Mouse (Mus musculus) kidney, postnatal 10 days (tissue): Measurements from ENCODE around the gene Sgca.
A peak's percentile ranks its signal among the peaks of the same experiment; 100 is the strongest.

ENCODE experiments used
- DNase-seq: peaks from one replicate; pipeline ENCODE4 v3.0.0; 2021; ENCODE audit warnings: mixed read lengths

Sgca gene

GRCm38 (mm10) chr11:94942282-94943023 is 33.7 kb downstream of the Sgca start:
- DNase-seq = peak; percentile 67

GRCm38 (mm10) chr11:94941776-94942175 is 34.4 kb downstream of the Sgca start:
- DNase-seq = no peak

GRCm38 (mm10) chr11:94941121-94941520 is 35.0 kb downstream of the Sgca start:
- no peak for DNase-seq

GRCm38 (mm10) chr11:94939280-94939679 is 36.8 kb downstream of the Sgca start:
- peak; percentile 90 for DNase-seq

GRCm38 (mm10) chr11:94938296-94938695 is 37.8 kb downstream of the Sgca start:
- DNase-seq = peak; percentile 32

- DNase-seq = peak; percentile 39
Observed at GRCm38 (mm10) chr11:94937787-94938186, 38.3 kb downstream of the Sgca start.

- DNase-seq = no peak
Observed at GRCm38 (mm10) chr11:94937335-94937781, 38.8 kb downstream of the Sgca start.

- peak; percentile 96 for DNase-seq
Observed at GRCm38 (mm10) chr11:94936851-94937295, 39.3 kb downstream of the Sgca start.

GRCm38 (mm10) chr11:94936045-94936444 is 40.1 kb downstream of the Sgca start, which contains the start of gene Col1a1:
Gene Col1a1, plus strand, starts transcription at chr11:94936224.
- peak; percentile 87 for DNase-seq

GRCm38 (mm10) chr11:94934526-94934925 is 41.6 kb downstream of the Sgca start:
- peak; percentile 55 for DNase-seq

GRCm38 (mm10) chr11:94933584-94933983 is 42.5 kb downstream of the Sgca start:
- peak; percentile 65 for DNase-seq

- no peak for DNase-seq
Observed at GRCm38 (mm10) chr11:94930151-94930550, 46.0 kb downstream of the Sgca start.

- no peak for DNase-seq
Observed at GRCm38 (mm10) chr11:94929599-94929998, 46.5 kb downstream of the Sgca start.

GRCm38 (mm10) chr11:94928820-94929219 is 47.3 kb downstream of the Sgca start:
- DNase-seq = peak; percentile 96

- peak; percentile 41 for DNase-seq
Observed at GRCm38 (mm10) chr11:94927771-94928291, 48.3 kb downstream of the Sgca start.

GRCm38 (mm10) chr11:94926431-94926830 is 49.7 kb downstream of the Sgca start:
- no peak for DNase-seq

GRCm38 (mm10) chr11:94924977-94925376 is 51.1 kb downstream of the Sgca start:
- no peak for DNase-seq

- DNase-seq = no peak
Observed at GRCm38 (mm10) chr11:94920996-94921401, 55.1 kb downstream of the Sgca start.

- DNase-seq = no peak
Observed at GRCm38 (mm10) chr11:94917717-94918116, 58.4 kb downstream of the Sgca start.

- DNase-seq = no peak
Observed at GRCm38 (mm10) chr11:94916477-94916876, 59.6 kb downstream of the Sgca start.

- peak; percentile 53 for DNase-seq
Observed at GRCm38 (mm10) chr11:94915675-94916403, 60.3 kb downstream of the Sgca start.

- no peak for DNase-seq
Observed at GRCm38 (mm10) chr11:94913302-94914090, 62.6 kb downstream of the Sgca start.
